Mouse (Mus musculus): ENCODE data around the gene Caprin1. TPM values are rescaled to one million over a fixed set of nuclear protein-coding genes. Genes with fewer than 3 reads are reported as not detected.
A peak's percentile ranks its signal among the peaks of the same experiment; 100 is the strongest.

The Caprin1 gene
- polyA plus RNA-seq, 1 experiment: 73.7 TPM

DNA sequence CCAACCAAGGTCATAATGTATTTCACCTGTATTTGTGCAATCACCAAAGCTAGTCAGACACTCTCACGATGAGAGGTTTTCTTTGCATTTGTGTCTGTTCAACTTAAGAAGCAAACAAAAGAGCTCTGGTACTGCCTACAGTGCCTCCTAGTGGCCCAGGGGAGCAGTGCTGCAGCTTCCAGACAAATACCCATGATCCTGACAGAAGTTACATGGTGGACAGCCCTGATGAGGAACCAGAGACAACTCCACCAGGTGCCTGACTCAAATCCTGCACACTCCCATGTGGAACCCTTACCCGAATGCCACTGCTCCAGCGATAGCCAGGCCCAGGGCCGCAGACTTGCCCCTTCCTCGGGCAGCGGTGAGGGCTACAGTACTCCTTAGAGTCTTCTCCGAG lies 53.5 kb downstream of the Caprin1 start:
- no peak for DNase-seq (ENCODE audit: low read depth, low spot score)
- 81% methylated on average over 7 of the region's 7 CpGs for WGBS

DNA sequence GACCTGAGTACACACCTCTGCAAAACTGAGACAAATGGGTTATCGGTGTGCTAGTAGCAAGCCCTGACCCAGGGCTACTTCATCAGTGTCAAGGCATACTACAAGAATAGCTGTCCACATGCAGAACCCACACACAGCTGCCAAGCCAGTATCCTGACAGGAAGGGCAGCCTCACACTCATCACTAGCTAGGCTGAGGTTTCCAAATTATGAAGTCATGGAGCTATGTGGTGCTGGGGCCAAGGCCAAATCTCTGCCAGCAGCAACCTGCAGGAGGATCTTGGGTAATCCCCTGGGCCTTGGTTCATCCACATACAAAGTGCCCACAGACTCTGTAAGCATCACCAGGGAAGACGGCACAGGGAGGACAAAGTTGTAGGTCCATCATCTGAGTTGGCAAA lies 53.9 kb downstream of the Caprin1 start:
- WGBS: 90% methylated on average over 2 of the region's 2 CpGs
- DNase-seq (ENCODE audit: low read depth, low spot score): no peak

DNA sequence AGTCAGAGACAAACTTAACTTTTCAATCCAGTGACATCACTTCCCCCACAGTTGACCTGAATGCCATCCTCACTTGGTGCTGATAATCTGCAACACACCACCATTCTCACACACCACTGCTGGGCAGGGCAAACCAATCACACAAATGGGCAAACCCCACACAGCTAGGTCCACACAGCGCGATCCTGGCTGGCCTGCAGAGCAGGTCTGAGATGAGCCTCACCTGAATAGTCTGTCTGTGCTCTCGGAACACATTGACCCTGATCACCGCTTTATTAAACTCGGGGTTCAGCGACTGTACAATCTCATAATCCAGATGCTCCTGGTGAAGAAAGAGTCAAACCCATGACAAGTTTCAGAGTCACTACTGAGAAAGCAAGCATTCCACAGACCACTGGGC lies 54.6 kb downstream of the Caprin1 start:
- WGBS: 95% methylated on average over 6 of the region's 6 CpGs
- no peak for DNase-seq (ENCODE audit: low read depth, low spot score)

DNA sequence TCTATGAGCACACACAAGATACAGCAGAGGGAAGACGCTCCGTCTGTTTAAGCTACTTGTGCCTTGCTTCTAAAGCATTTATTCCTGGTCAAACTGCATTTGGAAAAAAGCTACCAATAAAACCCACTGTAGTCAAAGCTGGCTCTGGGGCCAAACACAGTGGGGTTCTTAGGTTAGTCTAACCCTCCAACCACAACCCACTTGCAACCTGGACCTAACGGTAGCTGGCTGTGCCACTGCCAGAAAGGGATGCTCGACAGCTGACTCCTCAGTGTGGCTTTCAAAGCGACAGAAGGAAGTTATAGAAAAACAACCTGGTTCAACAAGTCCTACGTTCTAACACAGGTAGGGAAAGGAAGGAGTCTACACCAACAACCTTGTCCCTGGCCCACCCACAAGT lies 66.0 kb downstream of the Caprin1 start:
- 90% methylated on average over 6 of the region's 6 CpGs for WGBS
- DNase-seq (ENCODE audit: low read depth, low spot score): no peak

DNA sequence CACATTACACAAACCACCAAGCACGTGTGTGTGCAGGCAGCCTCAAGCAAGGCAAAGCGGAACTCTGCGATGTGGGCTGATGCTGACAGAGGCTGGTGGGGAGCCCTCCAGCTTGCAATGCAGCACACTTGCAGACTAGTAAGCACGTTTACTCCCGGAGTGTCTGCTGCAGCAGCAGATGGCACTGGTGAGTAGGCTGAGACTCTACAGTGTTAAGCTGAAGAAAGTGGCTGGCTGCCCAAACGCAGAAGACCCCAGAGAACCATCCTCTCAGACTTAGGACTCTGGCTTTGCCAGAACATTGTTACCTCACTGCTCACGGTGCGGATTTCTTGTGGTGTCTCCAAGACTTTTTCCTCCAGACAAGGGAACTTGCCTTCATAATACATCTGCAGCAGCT lies 66.5 kb downstream of the Caprin1 start:
- no peak for DNase-seq (ENCODE audit: low read depth, low spot score)
- WGBS: 86% methylated on average over 8 of the region's 8 CpGs

DNA sequence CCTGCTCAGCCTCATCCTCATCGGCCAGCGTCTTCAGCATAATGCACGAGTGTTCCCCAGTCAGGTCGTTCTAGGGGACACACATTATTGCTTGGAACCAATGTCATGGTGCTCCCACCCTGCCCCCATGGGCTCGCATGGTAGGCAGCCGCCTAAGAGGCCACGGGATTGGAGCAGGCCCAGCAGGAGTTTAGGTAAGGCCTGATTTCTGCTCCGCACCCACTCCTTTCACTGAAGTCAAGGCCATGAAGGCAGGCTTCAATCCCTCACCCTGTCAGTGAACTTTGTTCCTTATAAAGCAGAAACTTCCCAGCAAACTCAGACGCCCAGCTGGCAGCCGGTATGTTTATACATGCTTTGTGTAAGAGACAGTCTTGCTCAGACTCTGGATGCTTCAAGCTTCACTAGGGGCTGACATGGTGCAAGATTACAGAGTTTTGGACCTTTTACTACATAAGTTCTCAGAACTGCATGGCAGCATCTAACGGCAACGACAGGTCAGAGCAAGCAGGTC lies 69.4 kb downstream of the Caprin1 start:
- WGBS: 43% methylated on average over 12 of the region's 12 CpGs
- no peak for DNase-seq (ENCODE audit: low read depth, low spot score)

DNA sequence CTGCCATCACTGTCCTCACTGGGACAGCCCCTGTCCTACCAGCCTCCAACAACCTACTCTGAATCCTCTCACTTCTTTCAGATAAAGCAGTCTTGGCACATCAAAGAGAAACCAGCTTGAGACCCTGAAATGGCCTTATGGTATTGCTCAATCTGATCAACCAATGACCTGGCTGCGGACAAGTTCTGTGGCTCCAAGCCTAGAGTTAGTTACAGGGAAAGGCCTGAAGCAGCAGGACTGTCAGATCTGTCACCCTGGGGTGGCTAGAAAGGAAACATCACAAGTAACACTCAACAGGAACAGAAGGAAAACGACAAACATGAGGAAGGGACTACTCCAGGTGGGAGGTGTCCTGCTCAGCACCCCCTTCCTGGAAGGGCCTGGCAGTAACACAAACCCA lies 72.9 kb downstream of the Caprin1 start:
- no peak for DNase-seq (ENCODE audit: low read depth, low spot score)
- WGBS: 82% methylated on average over 2 of the region's 2 CpGs

DNA sequence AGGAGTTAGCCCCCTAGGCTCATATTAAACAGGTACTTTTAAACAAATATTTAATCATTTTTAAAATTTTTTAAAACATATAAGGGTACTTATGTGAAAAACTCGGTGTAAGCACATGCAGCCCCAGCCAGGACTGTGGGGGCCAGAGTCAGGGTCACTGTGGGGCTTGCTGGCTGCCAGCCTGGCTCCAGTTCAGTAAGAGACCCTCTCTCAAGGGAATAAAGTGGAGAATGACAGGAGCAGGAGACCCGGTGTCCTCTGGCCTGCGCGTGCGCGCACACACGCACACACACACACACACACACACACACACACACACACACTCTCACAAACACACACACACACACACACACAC lies 78.2 kb downstream of the Caprin1 start:
- DNase-seq (ENCODE audit: low read depth, low spot score): no peak
- WGBS: 90% methylated on average over 7 of the region's 7 CpGs

DNA sequence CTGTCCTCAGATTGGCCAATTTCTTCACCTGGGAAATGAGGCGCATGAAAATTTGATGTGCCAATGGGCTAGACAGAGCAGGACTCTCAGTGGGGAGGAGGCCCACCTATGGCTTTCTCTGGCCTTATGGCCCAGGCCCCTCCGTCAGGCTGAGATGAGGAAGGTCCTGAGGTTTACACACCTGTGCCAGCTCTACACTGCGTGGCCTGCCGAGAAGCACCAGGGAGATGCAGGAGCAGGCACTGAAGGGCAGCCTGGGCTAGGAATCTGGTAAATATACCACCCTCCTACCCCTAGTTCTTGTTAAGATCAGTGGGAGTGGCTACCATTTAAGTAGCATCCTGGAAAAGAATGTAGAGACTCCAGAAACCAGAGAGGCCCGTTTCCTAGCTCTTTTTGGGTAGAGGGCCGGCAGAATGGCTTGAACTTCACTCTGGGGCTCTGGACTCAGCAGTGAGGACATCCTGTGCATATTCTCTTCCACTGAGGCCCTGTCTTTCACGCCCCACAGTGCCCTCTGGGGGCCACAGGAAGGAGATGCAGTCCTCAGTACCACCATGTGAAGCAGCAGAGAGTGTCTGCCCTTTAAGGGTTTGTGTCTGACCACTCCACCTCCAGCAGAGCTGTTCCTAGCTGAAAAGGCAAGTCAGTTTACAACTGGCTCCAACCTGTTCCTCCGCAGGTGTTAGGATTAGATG lies 78.7 kb downstream of the Caprin1 start:
- DNase-seq (ENCODE audit: low read depth, low spot score): peak; percentile 42
- 65% methylated on average over 8 of the region's 8 CpGs for WGBS

DNA sequence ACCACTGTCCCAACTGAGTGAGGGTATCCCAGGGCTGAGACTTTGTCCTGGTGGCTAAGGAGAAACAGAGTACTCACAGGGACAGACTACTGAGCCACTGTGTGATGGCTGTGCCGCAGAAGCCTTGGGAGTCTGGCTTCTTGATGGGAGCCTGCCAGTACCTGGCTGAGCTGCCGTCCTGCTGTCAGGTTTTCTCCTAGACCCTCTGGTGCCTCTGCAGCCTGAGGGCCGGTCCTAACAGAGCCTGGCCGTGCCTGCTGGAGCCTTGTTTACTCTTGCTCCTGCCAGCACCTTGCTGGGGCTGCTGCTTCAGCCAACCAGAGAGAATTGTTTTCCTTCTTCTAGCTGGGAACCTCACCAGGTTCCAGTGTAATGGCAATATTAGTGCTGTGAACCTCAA lies 83.0 kb downstream of the Caprin1 start:
- no peak for DNase-seq (ENCODE audit: low read depth, low spot score)

DNA sequence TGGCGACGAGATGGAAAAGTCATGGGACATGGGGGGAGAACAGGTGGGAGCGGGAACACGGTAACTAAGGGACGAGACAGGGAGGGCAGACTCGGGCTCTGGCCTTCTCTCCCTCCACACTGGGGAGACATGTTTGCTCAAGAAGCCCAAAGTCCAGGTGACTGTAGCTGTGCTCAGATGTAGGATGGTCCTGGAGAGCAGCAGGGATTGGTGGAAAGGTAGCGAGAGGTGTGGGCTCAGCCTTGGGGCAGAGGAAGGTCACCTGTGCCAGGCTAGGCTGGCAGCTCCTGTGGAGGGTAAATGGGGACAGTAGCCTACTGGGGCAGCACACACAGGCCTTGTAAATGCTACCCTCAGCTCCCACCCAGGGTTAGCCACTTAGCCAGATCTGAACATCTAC lies 83.6 kb downstream of the Caprin1 start:
- WGBS: 66% methylated on average over 7 of the region's 7 CpGs
- DNase-seq (ENCODE audit: low read depth, low spot score): no peak

More for the DNA sequence above, 83.0 kb downstream of the Caprin1 start:
- WGBS: 75% methylated on average over 4 of the region's 4 CpGs

Other genes with a start within 250 kb of the Caprin1 start
- gene Abtb2, start 231.3 kb downstream of the Caprin1 start, polyA plus RNA-seq (2012; rRNA removed): 2.2 and 2.4 TPM in 2 replicates
- gene Nat10, start 36.4 kb downstream of the Caprin1 start, polyA plus RNA-seq (2012; rRNA removed): 19.6 and 31.1 TPM in 2 replicates
- gene Lmo2, start 160.3 kb upstream of the Caprin1 start, polyA plus RNA-seq (2012; rRNA removed): 7.5 and 7.7 TPM in 2 replicates
- 11.4 and 15.3 TPM in 2 replicates for gene Fbxo3, start 230.1 kb upstream of the Caprin1 start, polyA plus RNA-seq (2012; rRNA removed)
- gene 4931422A03Rik, start 230.7 kb upstream of the Caprin1 start, polyA plus RNA-seq (2012; rRNA removed): not detected in 2 replicates

All from large intestine, adult 2 months (tissue).